Mouse (Mus musculus) hindbrain, embryonic 12.5 days (tissue): ENCODE measurements around the gene Pheta2. TPM values are rescaled to one million over a fixed set of nuclear protein-coding genes. Genes with fewer than 3 reads are reported as not detected.
"Not testable (repeated sequence)": the region's sequence is repeated elsewhere in the genome, so short reads cannot be mapped to it uniquely, and the experiment has no call there.

Experiments
- ATAC-seq: fragments of 200-750 bp; cut with Nextera tagmentation; 2 replicates; pipeline ENCODE4 v1.8.0; 2017; ENCODE audit warnings: moderate TSS enrichment; ENCODE audit not compliant: low FRiP score
- H3K27ac ChIP-seq: fragments of 300-500 bp; sonication (generic); 2 replicates; pipeline ENCODE4 v1.5.1; 2016; ENCODE audit warnings: mild to moderate bottlenecking
- H3K27me3 ChIP-seq: fragments of 300-500 bp; sonication (generic); 2 replicates; pipeline ENCODE4 v1.6.1; 2016; ENCODE audit warnings: mild to moderate bottlenecking
- H3K36me3 ChIP-seq: fragments of 300-500 bp; sonication (generic); 2 replicates; pipeline ENCODE4 v1.6.1; 2016; ENCODE audit warnings: mild to moderate bottlenecking
- H3K4me1 ChIP-seq: fragments of 300-500 bp; sonication (generic); 2 replicates; pipeline ENCODE4 v1.6.1; 2016
- H3K4me2 ChIP-seq: fragments of 300-500 bp; sonication (generic); replicated peaks from 2 replicates; pipeline ENCODE4 v1.6.1; 2016; ENCODE audit warnings: mild to moderate bottlenecking
- H3K4me3 ChIP-seq: fragments of 300-500 bp; sonication (generic); 2 replicates; pipeline ENCODE4 v1.5.1; 2016; ENCODE audit warnings: mild to moderate bottlenecking
- H3K9ac ChIP-seq: fragments of 300-500 bp; sonication (generic); 2 replicates; pipeline ENCODE4 v1.6.1; 2016; ENCODE audit warnings: mild to moderate bottlenecking, moderate library complexity
- H3K9me3 ChIP-seq: fragments of 300-500 bp; sonication (generic); replicated peaks from 2 replicates; pipeline ENCODE4 v1.6.1; 2016; ENCODE audit warnings: mild to moderate bottlenecking
- WGBS: fragments of 180-500 bp; shearing (Covaris S2); methylation state at CpG from one replicate; pipeline ENCODE4 v1.1.7; 2016; 5-methylcytosine and 5-hydroxymethylcytosine counted together
- polyA plus RNA-seq: library from polyadenylated mRNA; unstranded; fragments of >200 nt; fragmentation: Nextera tagmentation; extraction: Ambion mirVana; gene quantifications from 2 replicates; pipeline ENCODE4 v1.2.1, GENCODE M21; 2016

Gene Pheta2
- polyA plus RNA-seq, 1 experiment from 2014 or later = 5.3 TPM

- Histone ChIP-seq H3K4me1 (peaks cover 4% of the 10 kb centered on the region), H3K9me3 (no peaks in the 10 kb centered on the region), H3K27me3 (no peaks in the 10 kb centered on the region), H3K36me3 (no peaks in the 10 kb centered on the region), H3K27ac (no peak overlapping the region), H3K9ac (no peak overlapping the region), H3K4me3 (no peak overlapping the region), H3K4me2 (no peak overlapping the region; the same call in 1 of the 2 replicates)
- 64% methylated on average over 22 of the region's 22 CpGs for WGBS
- ATAC-seq = no peak
Observed at GRCm38 (mm10) chr15:82358431-82359260, 19.9 kb downstream of the Pheta2 start.

- H3K27me3 ChIP-seq = no peaks in the 10 kb centered on the region
- WGBS = 79% methylated on average over 11 of the region's 11 CpGs
- no peaks in the 10 kb centered on the region for H3K9me3 ChIP-seq
- no peak overlapping the region for H3K4me3 ChIP-seq
- no peaks in the 10 kb centered on the region for H3K4me1 ChIP-seq
- no peaks in the 10 kb centered on the region for H3K36me3 ChIP-seq
- no peak overlapping the region for H3K9ac ChIP-seq
- H3K4me2 ChIP-seq = no peak overlapping the region
- no peak overlapping the region for H3K27ac ChIP-seq
- ATAC-seq = no peak
Observed at GRCm38 (mm10) chr15:82361459-82362018, 22.8 kb downstream of the Pheta2 start.

GRCm38 (mm10) chr15:82362234-82362633 lies 23.5 kb downstream of the Pheta2 start:
- Histone ChIP-seq H3K27me3 (no peaks in the 10 kb centered on the region), H3K4me2 (no peak overlapping the region), H3K36me3 (no peaks in the 10 kb centered on the region), H3K9ac (no peak overlapping the region), H3K4me3 (no peak overlapping the region), H3K9me3 (no peaks in the 10 kb centered on the region), H3K4me1 (no peaks in the 10 kb centered on the region), H3K27ac (no peak overlapping the region)
- no peak for ATAC-seq
- 87% methylated on average over 4 of the region's 4 CpGs for WGBS

DNA sequence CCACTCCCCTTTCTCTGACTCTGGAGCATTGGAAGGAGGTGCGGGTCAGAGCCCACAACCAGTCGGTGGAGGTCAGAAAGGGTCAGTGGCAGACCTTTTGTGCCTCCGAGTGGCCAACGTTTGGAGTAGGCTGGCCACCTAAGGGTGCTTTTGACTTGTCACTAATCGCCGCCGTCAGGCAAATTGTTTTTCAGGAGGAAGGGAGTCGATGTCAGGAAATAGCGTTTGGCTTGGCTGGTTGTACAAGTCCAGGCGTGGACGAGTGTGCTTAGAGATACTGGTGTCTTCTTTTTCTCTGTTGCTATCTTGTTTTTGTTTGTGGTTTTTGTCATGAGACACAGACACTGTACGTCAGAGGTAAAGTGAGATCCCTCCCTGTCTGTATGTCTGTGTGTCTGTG lies 25.1 kb downstream of the Pheta2 start:
- H3K4me3 ChIP-seq, H3K36me3 ChIP-seq, H3K4me1 ChIP-seq, H3K4me2 ChIP-seq, H3K9ac ChIP-seq, H3K27me3 ChIP-seq, ATAC-seq, H3K27ac ChIP-seq, H3K9me3 ChIP-seq: not testable (repeated sequence)
- WGBS = 77% methylated on average over 9 of the region's 12 CpGs

- not testable (repeated sequence) for H3K9me3 ChIP-seq, H3K27me3 ChIP-seq, H3K9ac ChIP-seq, H3K4me1 ChIP-seq, H3K4me2 ChIP-seq, H3K4me3 ChIP-seq, ATAC-seq, H3K27ac ChIP-seq, H3K36me3 ChIP-seq
- WGBS = 9% methylated on average over 4 of the region's 9 CpGs
Observed at GRCm38 (mm10) chr15:82364561-82364960, 25.8 kb downstream of the Pheta2 start.

- no peak overlapping the region for H3K27ac ChIP-seq
- no peak overlapping the region for H3K4me2 ChIP-seq
- no peak overlapping the region for H3K4me3 ChIP-seq
- H3K9ac ChIP-seq = no peak overlapping the region
- H3K4me1 ChIP-seq = no peaks in the 10 kb centered on the region
- 91% methylated on average over 4 of the region's 4 CpGs for WGBS
- no peak for ATAC-seq
- H3K27me3 ChIP-seq = no peaks in the 10 kb centered on the region
- no peaks in the 10 kb centered on the region for H3K9me3 ChIP-seq
- H3K36me3 ChIP-seq = no peaks in the 10 kb centered on the region
Observed at GRCm38 (mm10) chr15:82368146-82368545, 29.4 kb downstream of the Pheta2 start.

GRCm38 (mm10) chr15:82368851-82369250 lies 30.1 kb downstream of the Pheta2 start:
- Histone ChIP-seq H3K27me3 (no peaks in the 10 kb centered on the region), H3K9me3 (no peaks in the 10 kb centered on the region), H3K9ac (no peak overlapping the region), H3K4me2 (no peak overlapping the region), H3K4me1 (no peaks in the 10 kb centered on the region), H3K36me3 (no peaks in the 10 kb centered on the region), H3K27ac (no peak overlapping the region), H3K4me3 (no peak overlapping the region)
- WGBS = 76% methylated on average over 1 of the region's 1 CpGs
- ATAC-seq = no peak

GRCm38 (mm10) chr15:82372446-82372845 lies 33.7 kb downstream of the Pheta2 start:
- no peak for ATAC-seq
- Histone ChIP-seq H3K4me3 (no peak overlapping the region), H3K36me3 (no peaks in the 10 kb centered on the region), H3K9ac (no peak overlapping the region), H3K27me3 (no peaks in the 10 kb centered on the region), H3K27ac (no peak overlapping the region), H3K4me1 (peaks cover 7% of the 10 kb centered on the region; the same call in 1 of the 2 replicates), H3K9me3 (no peaks in the 10 kb centered on the region), H3K4me2 (no peak overlapping the region)
- 90% methylated on average over 6 of the region's 6 CpGs for WGBS

DNA sequence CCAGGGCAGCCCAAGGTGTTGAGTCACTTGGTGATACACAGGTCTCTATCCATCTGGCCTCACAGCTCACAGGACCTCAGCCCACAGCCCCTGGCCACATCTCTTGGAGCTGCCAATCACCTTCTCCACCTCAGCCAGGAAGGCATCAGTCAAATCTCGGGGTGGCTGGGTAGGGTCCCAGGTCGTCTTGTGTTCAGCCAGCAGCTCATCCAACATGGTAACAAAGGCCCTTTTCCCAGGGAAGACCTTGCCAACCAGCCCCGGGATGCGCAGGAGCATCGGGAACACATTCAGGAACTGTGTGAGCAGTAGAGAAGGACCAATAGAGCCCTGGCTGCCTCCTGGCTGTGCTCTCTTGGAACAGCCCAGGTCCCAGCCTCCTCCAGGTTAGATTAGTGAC lies 34.2 kb downstream of the Pheta2 start:
- no peak overlapping the region for H3K9ac ChIP-seq
- no peaks in the 10 kb centered on the region for H3K27me3 ChIP-seq
- no peak for ATAC-seq
- H3K9me3 ChIP-seq = no peaks in the 10 kb centered on the region
- no peaks in the 10 kb centered on the region for H3K36me3 ChIP-seq
- WGBS = 88% methylated on average over 5 of the region's 5 CpGs
- H3K4me3 ChIP-seq = no peak overlapping the region
- H3K4me2 ChIP-seq = no peak overlapping the region
- H3K27ac ChIP-seq = no peak overlapping the region
- peaks cover 7% of the 10 kb centered on the region for H3K4me1 ChIP-seq

- no peaks in the 10 kb centered on the region for H3K27me3 ChIP-seq
- no peaks in the 10 kb centered on the region for H3K9me3 ChIP-seq
- no peak for ATAC-seq
- H3K27ac ChIP-seq = no peak overlapping the region
- 64% methylated on average over 5 of the region's 5 CpGs for WGBS
- H3K4me1 ChIP-seq = peaks cover 7% of the 10 kb centered on the region
- no peaks in the 10 kb centered on the region for H3K36me3 ChIP-seq
- H3K9ac ChIP-seq = no peak overlapping the region
- no peak overlapping the region for H3K4me2 ChIP-seq
- no peak overlapping the region for H3K4me3 ChIP-seq
Observed at GRCm38 (mm10) chr15:82374437-82374836, 35.7 kb downstream of the Pheta2 start.

GRCm38 (mm10) chr15:82375855-82376254 lies 37.1 kb downstream of the Pheta2 start:
- ATAC-seq = no peak
- no peak overlapping the region for H3K27ac ChIP-seq

DNA sequence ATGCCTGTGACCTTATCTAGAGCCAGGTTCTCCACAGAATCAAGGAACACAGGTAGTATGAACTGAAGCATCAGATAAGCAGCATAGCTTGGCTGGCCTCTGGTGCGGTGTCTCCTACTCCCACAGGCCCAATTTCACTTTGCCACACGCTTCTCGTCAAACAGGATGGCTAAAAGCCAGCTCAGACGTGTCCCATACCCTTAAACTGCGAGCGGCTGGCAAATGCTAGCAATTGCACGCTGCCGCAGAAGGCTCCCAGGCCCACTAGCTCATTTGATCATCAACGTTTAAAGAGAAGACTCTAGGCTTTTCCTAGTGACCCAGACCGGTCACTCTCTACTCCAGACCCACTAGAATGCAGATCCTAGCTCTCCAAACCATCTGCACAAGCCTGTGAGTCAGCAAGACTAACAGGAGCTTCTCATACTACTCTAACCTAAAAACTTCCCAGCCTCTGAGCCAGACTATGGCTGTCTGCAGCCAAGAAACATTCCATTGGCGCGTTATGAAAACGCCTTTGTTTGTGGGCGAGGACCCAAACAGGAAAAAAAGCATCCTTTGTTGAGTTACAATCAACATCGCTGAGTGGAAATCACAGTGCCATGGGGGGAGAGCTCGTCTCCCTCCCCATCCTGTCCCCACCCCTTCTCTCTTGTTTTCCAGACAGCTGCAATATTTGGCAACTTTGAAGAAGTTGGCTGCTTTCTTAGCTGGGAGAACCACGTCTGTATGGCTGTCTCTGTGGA lies 37.8 kb downstream of the Pheta2 start:
- Histone ChIP-seq H3K9me3 (no peaks in the 10 kb centered on the region), H3K9ac (no peak overlapping the region), H3K4me2 (no peak overlapping the region), H3K4me1 (peaks cover 21% of the 10 kb centered on the region), H3K4me3 (no peak overlapping the region), H3K36me3 (no peaks in the 10 kb centered on the region), H3K27ac (peak overlapping the region; percentile 8; the same call in 1 of the 2 replicates), H3K27me3 (no peaks in the 10 kb centered on the region)
- 67% methylated on average over 17 of the region's 17 CpGs for WGBS
- no peak for ATAC-seq

More at GRCm38 (mm10) chr15:82375855-82376254, 37.1 kb downstream of the Pheta2 start:
- no peak overlapping the region for H3K9ac ChIP-seq
- no peak overlapping the region for H3K4me2 ChIP-seq
- no peaks in the 10 kb centered on the region for H3K9me3 ChIP-seq
- H3K27me3 ChIP-seq = no peaks in the 10 kb centered on the region
- WGBS = 92% methylated on average over 9 of the region's 9 CpGs
- H3K36me3 ChIP-seq = no peaks in the 10 kb centered on the region
- peaks cover 17% of the 10 kb centered on the region for H3K4me1 ChIP-seq
- no peak overlapping the region for H3K4me3 ChIP-seq
